Mouse (Mus musculus) spleen, adult 2 months (tissue): Measurements from ENCODE around the gene Prm1. TPM values are rescaled to one million over a fixed set of nuclear protein-coding genes. Genes with fewer than 3 reads are reported as not detected.
A peak's percentile ranks its signal among the peaks of the same experiment; 100 is the strongest.
"Not testable (repeated sequence)": the region's sequence is repeated elsewhere in the genome, so short reads cannot be mapped to it uniquely, and the experiment has no call there.

Experiments used
- DNase-seq, 2 experiments: peaks; one replicate each; pipeline versions ENCODE4 v3.0.0 to v3.0.0-alpha.2; 2012 to 2021; ENCODE audit warnings: low spot score in 2 of 2, low read depth in 1 of 2
- H3K27ac ChIP-seq: fragments of 200-500 bp; 2 replicates; pipeline ENCODE4 v1.5.1; 2012; ENCODE audit warnings: low read length, inconsistent platforms; ENCODE audit not compliant: insufficient read depth
- H3K27me3 ChIP-seq: fragments of 200-500 bp; 2 replicates; pipeline ENCODE4 v1.6.1; 2012; ENCODE audit warnings: mild to moderate bottlenecking, moderate library complexity, low read length, inconsistent platforms; ENCODE audit not compliant: control insufficient read depth, insufficient read depth
- H3K36me3 ChIP-seq: fragments of 200-500 bp; 2 replicates; pipeline ENCODE4 v1.6.1; 2012; ENCODE audit warnings: mild to moderate bottlenecking, low read length, inconsistent platforms; ENCODE audit not compliant: control insufficient read depth, insufficient read depth
- H3K4me1 ChIP-seq: fragments of 200-500 bp; 2 replicates; pipeline ENCODE4 v1.6.1; 2011; ENCODE audit warnings: inconsistent platforms; ENCODE audit not compliant: control insufficient read depth, insufficient read depth, insufficient read length
- H3K4me3 ChIP-seq: fragments of 200-500 bp; 2 replicates; pipeline ENCODE4 v1.5.1; 2011; ENCODE audit warnings: mild to moderate bottlenecking, inconsistent platforms; ENCODE audit not compliant: insufficient read depth, insufficient read length; ENCODE audit errors: extremely low read depth
- CTCF ChIP-seq: fragments of 200-500 bp; IDR thresholded peaks from 2 replicates; pipeline ENCODE4 v1.5.1; 2011; ENCODE audit warnings: mild to moderate bottlenecking, inconsistent platforms; ENCODE audit not compliant: insufficient read depth, insufficient read length, insufficient replicate concordance; ENCODE audit errors: extremely low read depth
- POLR2A ChIP-seq: fragments of 200-500 bp; IDR thresholded peaks from 2 replicates; pipeline ENCODE4 v1.6.1; 2011; ENCODE audit warnings: low read depth, low read length, inconsistent platforms
- WGBS: fragments of 180-500 bp; shearing (Covaris S2); methylation state at CpG from one replicate; pipeline ENCODE4 v1.1.7; 2018; 5-methylcytosine and 5-hydroxymethylcytosine counted together
- polyA plus RNA-seq: library from polyadenylated mRNA; depleted of rRNA; stranded (reverse); fragments of >200 nt; gene quantifications from 2 replicates; pipeline ENCODE4 v1.2.3, GENCODE M21; 2012; rRNA removed

Prm1 gene
- polyA plus RNA-seq, result 0.47 TPM in 1 of 2 replicates, not detected in the other

- Histone ChIP-seq H3K4me3 (no peak within 1 kb of the TSS), H3K27me3 (no peaks in the 10 kb centered on the region), H3K36me3 (no peaks in the 10 kb centered on the region), H3K27ac (no peak within 1 kb of the TSS), H3K4me1 (peaks cover 17% of the 10 kb centered on the region; the same call in 1 of the 2 replicates)
- 50% methylated on average over 10 of the region's 10 CpGs for WGBS
- DNase-seq, result peak; percentile 18 to 27
- no peak for TF ChIP-seq CTCF
- TF ChIP-seq POLR2A, result no peak
These were observed at the start of gene Prm1 for GRCm38 (mm10) chr16:10805789-10806527. Gene Prm1, minus strand, starts transcription at chr16:10805839.

- not testable (repeated sequence) for H3K27ac ChIP-seq, DNase-seq, H3K4me3 ChIP-seq, H3K36me3 ChIP-seq, H3K4me1 ChIP-seq, H3K27me3 ChIP-seq
- WGBS, result 61% methylated on average over 10 of the region's 10 CpGs
These were observed 46.6 kb upstream of the Prm1 start for GRCm38 (mm10) chr16:10852216-10852615.

- H3K27me3 ChIP-seq, result no peaks in the 10 kb centered on the region
- no peak for TF ChIP-seq CTCF
- TF ChIP-seq POLR2A, result no peak
- WGBS, result 88% methylated on average over 4 of the region's 4 CpGs
These were observed 45.3 kb upstream of the Prm1 start for GRCm38 (mm10) chr16:10850905-10851304.

GRCm38 (mm10) chr16:10849965-10850861 lies 44.6 kb upstream of the Prm1 start:
- Histone ChIP-seq H3K4me1 (peaks cover 3% of the 10 kb centered on the region; the same call in 1 of the 2 replicates), H3K27me3 (no peaks in the 10 kb centered on the region), H3K27ac (no peak overlapping the region), H3K36me3 (no peaks in the 10 kb centered on the region), H3K4me3 (no peak overlapping the region)
- TF ChIP-seq CTCF (no peak), POLR2A (no peak)
- DNase-seq, result no peak
- 78% methylated on average over 12 of the region's 12 CpGs for WGBS

More at GRCm38 (mm10) chr16:10850905-10851304, 45.3 kb upstream of the Prm1 start:
- DNase-seq, result no peak
- Histone ChIP-seq H3K4me1 (peaks cover 3% of the 10 kb centered on the region; the same call in 1 of the 2 replicates), H3K27ac (no peak overlapping the region), H3K36me3 (no peaks in the 10 kb centered on the region), H3K4me3 (no peak overlapping the region)

- WGBS, result 59% methylated on average over 4 of the region's 4 CpGs
- Histone ChIP-seq H3K4me1 (peaks cover 22% of the 10 kb centered on the region; the same call in 1 of the 2 replicates), H3K4me3 (no peak overlapping the region), H3K27me3 (no peaks in the 10 kb centered on the region), H3K36me3 (no peaks in the 10 kb centered on the region), H3K27ac (no peak overlapping the region)
- TF ChIP-seq POLR2A (no peak), CTCF (peak; percentile 68; the same call in 1 of the 2 replicates)
- DNase-seq, result peak in 1 of 2 experiments; percentile 63
These were observed 40.9 kb upstream of the Prm1 start for GRCm38 (mm10) chr16:10846503-10846902.

- no peak overlapping the region for H3K4me3 ChIP-seq
- TF ChIP-seq CTCF, result no peak
- TF ChIP-seq POLR2A, result no peak
- DNase-seq, result no peak
- H3K4me1 ChIP-seq, result peaks cover 22% of the 10 kb centered on the region; the same call in 1 of the 2 replicates
- no peaks in the 10 kb centered on the region for H3K36me3 ChIP-seq
- WGBS, result 80% methylated on average over 6 of the region's 6 CpGs
- no peaks in the 10 kb centered on the region for H3K27me3 ChIP-seq
- no peak overlapping the region for H3K27ac ChIP-seq
These were observed 40.3 kb upstream of the Prm1 start for GRCm38 (mm10) chr16:10845952-10846351.
